Mouse (Mus musculus) spleen, adult 2 months (tissue): ENCODE data around the gene Mmp14.
A peak's percentile ranks its signal among the peaks of the same experiment; 100 is the strongest.

ENCODE experiments used
- CTCF ChIP-seq: fragments of 200-500 bp; IDR thresholded peaks from 2 replicates; pipeline ENCODE4 v1.5.1; 2011; ENCODE audit warnings: mild to moderate bottlenecking, inconsistent platforms; ENCODE audit not compliant: insufficient read depth, insufficient read length, insufficient replicate concordance; ENCODE audit errors: extremely low read depth
- POLR2A ChIP-seq: fragments of 200-500 bp; IDR thresholded peaks from 2 replicates; pipeline ENCODE4 v1.6.1; 2011; ENCODE audit warnings: low read depth, low read length, inconsistent platforms

GRCm38 (mm10) chr14:54482498-54482897, 51.1 kb downstream of the Mmp14 start:
- peak; percentile 29; the same call in 1 of the 2 replicates for TF ChIP-seq CTCF
- no peak for TF ChIP-seq POLR2A
